Mouse (Mus musculus): ENCODE measurements at regions not wholly inside any gene's neighbourhood (a gene's known extent, or its start where the extent isn't known, plus 50 kb on each side); places are given as distances from the start of the nearest gene placed in this dataset.

- Histone ChIP-seq H3K9me3 (no peaks in the 10 kb centered on the region), H3K4me1 (no peaks in the 10 kb centered on the region), H3K4me3 (no peak overlapping the region), H3K36me3 (replicated peaks) (no peaks in the 10 kb centered on the region), H3K27ac (no peak overlapping the region), H3K27me3 (ENCODE audit: poor library complexity, severe bottlenecking) (no peaks in the 10 kb centered on the region)
- DNase-seq (ENCODE audit: extremely low spot score, low spot score) = no peak
Observed at GRCm38 (mm10) chr11:25421486-25421885, 789.1 kb downstream of the 5730522E02Rik start.

GRCm38 (mm10) chr11:25410403-25411090 is 800.0 kb downstream of the 5730522E02Rik start:
- Histone ChIP-seq H3K4me1 (peaks cover 3% of the 10 kb centered on the region; the same call in 1 of the 2 replicates), H3K36me3 (replicated peaks) (no peaks in the 10 kb centered on the region), H3K4me3 (no peak overlapping the region), H3K27me3 (ENCODE audit: poor library complexity, severe bottlenecking) (no peaks in the 10 kb centered on the region), H3K9me3 (no peaks in the 10 kb centered on the region), H3K27ac (no peak overlapping the region)
- WGBS = 87% methylated on average over 4 of the region's 4 CpGs
- no peak for DNase-seq (ENCODE audit: extremely low spot score, low spot score)

DNA sequence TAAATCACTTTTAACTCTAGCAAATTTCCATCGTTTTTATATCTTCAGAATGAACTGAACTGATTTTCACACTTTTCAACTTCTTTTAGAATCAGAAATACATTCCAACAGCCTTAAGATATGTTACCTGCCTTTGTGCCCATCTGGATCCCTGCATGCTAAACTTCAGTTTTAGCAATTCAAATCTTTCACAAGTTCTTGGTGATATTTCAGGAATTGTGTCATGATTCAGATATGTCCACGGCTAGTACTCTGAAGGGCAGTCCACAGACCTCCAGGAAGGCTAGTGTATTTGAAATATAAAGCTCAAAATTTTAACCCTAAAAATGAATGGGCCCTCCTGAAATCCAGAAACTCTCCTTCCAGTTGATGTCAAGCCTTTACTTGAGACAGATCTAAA is 818.9 kb downstream of the 5730522E02Rik start:
- DNase-seq (ENCODE audit: extremely low spot score, low spot score) = no peak
- Histone ChIP-seq H3K4me3 (no peak overlapping the region), H3K27me3 (ENCODE audit: poor library complexity, severe bottlenecking) (no peaks in the 10 kb centered on the region), H3K4me1 (no peaks in the 10 kb centered on the region), H3K27ac (no peak overlapping the region), H3K36me3 (replicated peaks) (no peaks in the 10 kb centered on the region), H3K9me3 (no peaks in the 10 kb centered on the region)
- 86% methylated on average over 2 of the region's 2 CpGs for WGBS

DNA sequence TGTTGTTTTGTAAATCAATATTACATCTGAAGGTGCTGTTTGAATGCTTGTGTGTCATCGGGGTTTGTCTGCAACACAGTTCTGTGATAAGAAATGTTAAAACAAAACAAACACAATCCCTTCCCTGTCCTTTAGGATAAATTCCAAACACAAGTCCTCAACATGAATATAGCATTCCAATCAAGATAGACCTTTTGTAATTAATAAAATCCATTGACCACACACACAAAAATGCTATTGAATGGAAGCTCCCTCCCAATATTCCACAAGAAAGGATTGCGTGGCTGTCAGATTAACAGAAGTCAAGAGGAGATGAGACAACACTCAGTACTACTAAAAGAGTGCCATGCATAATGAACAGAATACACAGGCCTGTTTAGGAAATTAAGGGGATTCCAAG is 843.5 kb downstream of the 5730522E02Rik start:
- H3K4me3 ChIP-seq = no peak overlapping the region
- no peak overlapping the region for H3K27ac ChIP-seq
- no peaks in the 10 kb centered on the region for H3K27me3 ChIP-seq (ENCODE audit: poor library complexity, severe bottlenecking)
- peaks cover 35% of the 10 kb centered on the region for H3K4me1 ChIP-seq
- 74% methylated on average over 2 of the region's 2 CpGs for WGBS
- no peak for DNase-seq (ENCODE audit: extremely low spot score, low spot score)
- H3K36me3 ChIP-seq (replicated peaks) = no peaks in the 10 kb centered on the region
- H3K9me3 ChIP-seq = no peaks in the 10 kb centered on the region

DNA sequence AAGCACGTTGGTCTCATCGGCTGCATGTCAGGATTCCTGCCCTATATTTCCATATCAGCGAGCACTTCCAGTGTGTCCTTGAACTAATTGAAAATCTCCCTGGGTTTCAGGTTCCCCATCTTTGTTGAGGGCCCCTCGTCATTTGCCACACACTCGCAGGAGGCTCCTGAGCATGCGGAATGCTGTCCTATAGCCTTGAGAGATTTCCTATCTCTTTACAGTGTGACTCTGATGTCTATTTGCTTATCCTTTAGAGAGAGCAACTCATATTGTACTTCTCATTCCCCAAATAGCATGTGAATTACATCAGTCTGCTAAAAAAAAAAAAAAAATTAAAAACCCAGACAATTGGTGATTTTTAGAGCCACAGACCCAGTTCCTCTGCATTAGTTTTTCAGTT is 845.1 kb downstream of the 5730522E02Rik start:
- Histone ChIP-seq H3K36me3 (replicated peaks) (no peaks in the 10 kb centered on the region), H3K27me3 (ENCODE audit: poor library complexity, severe bottlenecking) (no peaks in the 10 kb centered on the region), H3K9me3 (no peaks in the 10 kb centered on the region), H3K27ac (no peak overlapping the region), H3K4me3 (no peak overlapping the region), H3K4me1 (peaks cover 35% of the 10 kb centered on the region)
- no peak for DNase-seq (ENCODE audit: extremely low spot score, low spot score)
- WGBS = 70% methylated on average over 6 of the region's 6 CpGs

GRCm38 (mm10) chr11:25359723-25360122 is 850.8 kb downstream of the 5730522E02Rik start:
- Histone ChIP-seq H3K27me3 (ENCODE audit: poor library complexity, severe bottlenecking) (no peaks in the 10 kb centered on the region), H3K27ac (no peak overlapping the region), H3K4me1 (peaks cover 33% of the 10 kb centered on the region), H3K4me3 (no peak overlapping the region), H3K36me3 (replicated peaks) (no peaks in the 10 kb centered on the region), H3K9me3 (no peaks in the 10 kb centered on the region)
- no peak for DNase-seq (ENCODE audit: extremely low spot score, low spot score)
- 93% methylated on average over 1 of the region's 1 CpGs for WGBS

GRCm38 (mm10) chr11:25357717-25358411 is 852.7 kb downstream of the 5730522E02Rik start:
- DNase-seq (ENCODE audit: extremely low spot score, low spot score) = no peak
- Histone ChIP-seq H3K27ac (peak overlapping the region; percentile 85), H3K4me3 (peak overlapping the region; percentile 37), H3K36me3 (replicated peaks) (no peaks in the 10 kb centered on the region), H3K4me1 (peaks cover 27% of the 10 kb centered on the region), H3K9me3 (no peaks in the 10 kb centered on the region), H3K27me3 (ENCODE audit: poor library complexity, severe bottlenecking) (no peaks in the 10 kb centered on the region)
- 42% methylated on average over 10 of the region's 10 CpGs for WGBS

DNA sequence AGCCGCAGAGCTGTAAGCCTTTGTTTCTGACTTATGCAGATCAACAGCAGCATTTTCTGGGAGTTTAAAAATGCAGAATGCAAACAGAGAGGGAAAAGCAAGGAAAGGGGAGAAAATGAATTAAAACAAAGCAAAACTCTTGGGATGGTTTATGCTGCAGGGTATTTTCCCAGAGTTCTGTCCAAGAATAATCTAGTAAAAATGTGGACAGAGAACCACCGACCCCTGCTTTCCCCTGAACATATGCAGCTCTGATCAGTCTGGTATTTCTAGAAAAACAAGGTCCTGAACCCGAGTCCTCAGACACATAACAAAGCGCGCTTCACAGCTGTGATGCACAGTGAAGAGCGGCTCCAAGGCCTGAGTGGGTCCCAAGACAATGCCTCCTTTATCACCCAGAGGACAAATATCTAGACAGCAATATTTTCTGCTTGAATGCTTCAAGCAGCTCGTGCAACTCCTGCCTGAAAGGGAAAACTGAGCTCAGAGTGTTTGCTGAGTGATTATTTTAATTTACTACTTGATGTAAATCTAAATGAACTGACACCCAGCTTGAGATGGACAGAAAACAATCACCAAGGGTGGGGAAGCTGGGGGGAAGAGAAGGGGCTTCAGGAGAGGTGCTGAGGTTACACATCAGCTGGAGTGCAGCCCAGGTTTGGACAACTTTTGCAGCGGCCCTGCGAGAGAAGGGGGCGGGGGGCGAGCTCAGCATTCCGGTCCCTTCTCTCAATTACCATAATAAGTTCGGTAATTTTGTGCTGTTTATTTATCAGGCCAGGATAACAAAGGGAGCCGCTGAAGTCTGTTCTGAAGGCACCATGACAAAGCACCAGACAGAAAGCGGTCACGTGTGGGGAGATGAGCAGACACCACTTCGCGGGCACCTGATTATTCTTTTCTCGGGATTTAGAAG is 853.6 kb downstream of the 5730522E02Rik start:
- peaks cover 27% of the 10 kb centered on the region for H3K4me1 ChIP-seq
- H3K36me3 ChIP-seq (replicated peaks) = no peaks in the 10 kb centered on the region
- 7% methylated on average over 19 of the region's 19 CpGs for WGBS
- no peaks in the 10 kb centered on the region for H3K27me3 ChIP-seq (ENCODE audit: poor library complexity, severe bottlenecking)
- H3K9me3 ChIP-seq = no peaks in the 10 kb centered on the region
- H3K4me3 ChIP-seq = peak overlapping the region; percentile 37
- peak; percentile 53 for DNase-seq (ENCODE audit: extremely low spot score, low spot score)
- peak overlapping the region; percentile 85 for H3K27ac ChIP-seq

- no peaks in the 10 kb centered on the region for H3K36me3 ChIP-seq (replicated peaks)
- no peak overlapping the region for H3K4me3 ChIP-seq
- H3K4me1 ChIP-seq = no peaks in the 10 kb centered on the region
- no peak for DNase-seq (ENCODE audit: extremely low spot score, low spot score)
- WGBS = 88% methylated on average over 2 of the region's 2 CpGs
- H3K27ac ChIP-seq = no peak overlapping the region
- no peaks in the 10 kb centered on the region for H3K27me3 ChIP-seq (ENCODE audit: poor library complexity, severe bottlenecking)
- no peaks in the 10 kb centered on the region for H3K9me3 ChIP-seq
Observed at GRCm38 (mm10) chr11:25335667-25336066, 874.9 kb downstream of the 5730522E02Rik start.

DNA sequence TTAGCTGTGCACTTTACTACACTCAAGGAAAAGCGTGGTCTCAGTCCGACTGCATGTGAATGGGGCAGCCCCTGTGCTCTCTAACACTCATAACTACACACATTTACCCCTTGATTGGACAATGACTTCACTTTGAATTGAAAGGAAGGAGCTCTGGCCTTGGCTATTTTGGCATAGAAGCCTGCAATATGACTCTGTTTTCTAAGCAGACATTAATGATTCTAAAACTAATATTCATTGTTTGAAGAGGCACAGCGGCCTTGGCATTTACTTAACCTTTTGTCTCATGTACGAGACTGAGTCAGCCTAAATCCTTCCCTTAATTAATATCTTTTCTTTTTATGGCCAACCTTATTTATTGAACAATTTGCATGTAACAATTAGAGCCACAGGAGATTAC is 879.9 kb downstream of the 5730522E02Rik start:
- H3K4me3 ChIP-seq = no peak overlapping the region
- no peak overlapping the region for H3K27ac ChIP-seq
- no peaks in the 10 kb centered on the region for H3K36me3 ChIP-seq (replicated peaks)
- no peaks in the 10 kb centered on the region for H3K9me3 ChIP-seq
- H3K27me3 ChIP-seq (ENCODE audit: poor library complexity, severe bottlenecking) = no peaks in the 10 kb centered on the region
- DNase-seq (ENCODE audit: extremely low spot score, low spot score) = no peak
- WGBS = 68% methylated on average over 4 of the region's 4 CpGs
- H3K4me1 ChIP-seq = no peaks in the 10 kb centered on the region

- Histone ChIP-seq H3K4me3 (no peak overlapping the region), H3K9me3 (no peaks in the 10 kb centered on the region), H3K27ac (no peak overlapping the region), H3K4me1 (no peaks in the 10 kb centered on the region), H3K27me3 (ENCODE audit: poor library complexity, severe bottlenecking) (no peaks in the 10 kb centered on the region), H3K36me3 (replicated peaks) (no peaks in the 10 kb centered on the region)
- no peak for DNase-seq (ENCODE audit: extremely low spot score, low spot score)
Observed at GRCm38 (mm10) chr11:25322426-25322825, 888.1 kb downstream of the 5730522E02Rik start.

DNA sequence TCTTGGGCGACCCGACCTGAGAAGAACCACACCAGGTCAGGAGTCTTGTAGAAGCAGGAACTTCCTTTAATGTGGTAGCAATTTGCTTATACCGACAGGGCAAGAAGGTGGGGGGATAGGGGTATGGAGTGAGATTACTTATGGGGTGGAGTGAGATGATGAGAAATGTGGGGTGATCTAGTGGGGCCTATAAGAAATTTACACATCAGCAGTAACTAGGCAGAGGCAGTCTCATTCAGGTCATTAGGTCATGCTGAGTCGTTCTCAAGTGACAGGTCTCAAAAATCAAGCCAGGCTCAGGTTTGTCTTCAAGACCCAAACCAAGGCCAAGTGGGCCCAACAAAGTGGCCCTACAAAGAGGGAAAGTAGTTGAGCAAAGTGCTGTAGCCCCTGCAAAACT is 889.1 kb downstream of the 5730522E02Rik start:
- Histone ChIP-seq H3K36me3 (replicated peaks) (no peaks in the 10 kb centered on the region), H3K4me1 (no peaks in the 10 kb centered on the region), H3K4me3 (no peak overlapping the region), H3K27me3 (ENCODE audit: poor library complexity, severe bottlenecking) (no peaks in the 10 kb centered on the region), H3K9me3 (no peaks in the 10 kb centered on the region), H3K27ac (no peak overlapping the region)
- DNase-seq (ENCODE audit: extremely low spot score, low spot score) = no peak
- WGBS = 92% methylated on average over 4 of the region's 4 CpGs

DNA sequence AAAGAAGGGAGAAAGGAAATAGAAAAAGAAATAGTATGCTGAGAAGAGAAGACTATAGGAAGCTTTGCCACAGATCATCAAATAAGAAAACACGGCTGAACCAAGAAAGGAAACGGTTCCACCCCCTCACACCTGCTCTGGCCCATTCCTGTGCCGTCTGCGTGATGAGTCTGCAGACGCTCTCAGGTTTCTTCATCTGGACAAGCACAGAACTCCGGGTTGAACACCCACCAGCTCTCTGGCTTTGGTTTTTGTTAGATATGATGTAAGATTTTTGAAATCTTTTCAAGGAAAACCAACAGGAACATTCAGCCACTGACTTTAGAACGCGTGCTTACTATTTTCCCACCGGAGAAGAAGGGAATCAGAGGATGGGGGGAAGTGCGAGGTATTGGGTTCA is 895.9 kb downstream of the 5730522E02Rik start:
- Histone ChIP-seq H3K4me3 (no peak overlapping the region), H3K27ac (no peak overlapping the region), H3K36me3 (replicated peaks) (no peaks in the 10 kb centered on the region), H3K9me3 (no peaks in the 10 kb centered on the region), H3K27me3 (ENCODE audit: poor library complexity, severe bottlenecking) (no peaks in the 10 kb centered on the region), H3K4me1 (peaks cover 19% of the 10 kb centered on the region)
- DNase-seq (ENCODE audit: extremely low spot score, low spot score) = no peak
- WGBS = 85% methylated on average over 10 of the region's 10 CpGs

All from forebrain, embryonic 10.5 days (tissue).